Mouse (Mus musculus) left cerebral cortex, postnatal 36 days (tissue): Measurements from ENCODE around the gene Hist1h1a. TPM values are rescaled to one million over a fixed set of nuclear protein-coding genes. Genes with fewer than 3 reads are reported as not detected.
"Not testable (repeated sequence)": the region's sequence is repeated elsewhere in the genome, so short reads cannot be mapped to it uniquely, and the experiment has no call there.

Experiments used
- DNase-seq, 2 experiments: peaks; one replicate each; pipeline ENCODE4 v3.0.0; 2021 to 2022; ENCODE audit warnings: low spot score in 2 of 2, mixed read lengths in 1 of 2
- intact Hi-C: fragments of 180-260 bp; cut with DNase I; formaldehyde crosslinking; loops from one replicate; pipeline ENCODE4 v1.15.1; 2025
- total RNA-seq, 2 experiments: library from RNA; stranded (reverse); gene quantifications; 2 replicates each; pipeline ENCODE4 v1.2.3; 2021

Gene Hist1h1a
- total RNA-seq, 2 experiments from 2014 or later: 26.1 to 28.4 TPM

GRCm38 (mm10) chr13:23742007-23742406, 21.5 kb upstream of the Hist1h1a start:
- intact Hi-C loops: loop anchor here (5.0 kb wide), 1 partner anchor 160 kb away; the partner anchor contains the start of gene Hist1h4d
- DNase-seq: no peak

- no peak for DNase-seq
- intact Hi-C loops: loop anchor here (5.0 kb wide), 1 partner anchor 161 kb away; the partner anchor contains the start of gene Hist1h4d
Observed at GRCm38 (mm10) chr13:23743215-23743614, 20.3 kb upstream of the Hist1h1a start.

DNA sequence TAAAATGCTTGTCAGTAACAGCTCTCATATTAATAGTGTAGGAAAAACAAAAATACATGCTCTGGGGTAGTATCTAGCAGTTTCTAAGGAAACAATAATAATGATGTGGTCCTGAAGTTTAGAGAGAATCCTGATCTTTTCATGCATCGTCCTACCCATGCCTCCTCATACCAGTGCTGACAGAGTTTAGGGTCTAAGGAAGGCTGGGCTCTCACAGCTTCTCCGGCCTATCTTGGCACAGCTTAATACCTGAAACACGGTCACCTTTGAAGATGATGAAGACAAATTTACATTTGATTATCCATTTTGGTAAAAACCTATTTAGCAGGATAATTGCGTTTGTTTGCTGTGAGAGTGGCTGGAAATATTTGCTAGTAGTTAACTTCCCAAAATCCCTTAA, 19.5 kb upstream of the Hist1h1a start:
- DNase-seq: no peak
- intact Hi-C loops: loop anchor here (5.0 kb wide), 1 partner anchor 162 kb away; the partner anchor contains the start of gene Hist1h4d

DNA sequence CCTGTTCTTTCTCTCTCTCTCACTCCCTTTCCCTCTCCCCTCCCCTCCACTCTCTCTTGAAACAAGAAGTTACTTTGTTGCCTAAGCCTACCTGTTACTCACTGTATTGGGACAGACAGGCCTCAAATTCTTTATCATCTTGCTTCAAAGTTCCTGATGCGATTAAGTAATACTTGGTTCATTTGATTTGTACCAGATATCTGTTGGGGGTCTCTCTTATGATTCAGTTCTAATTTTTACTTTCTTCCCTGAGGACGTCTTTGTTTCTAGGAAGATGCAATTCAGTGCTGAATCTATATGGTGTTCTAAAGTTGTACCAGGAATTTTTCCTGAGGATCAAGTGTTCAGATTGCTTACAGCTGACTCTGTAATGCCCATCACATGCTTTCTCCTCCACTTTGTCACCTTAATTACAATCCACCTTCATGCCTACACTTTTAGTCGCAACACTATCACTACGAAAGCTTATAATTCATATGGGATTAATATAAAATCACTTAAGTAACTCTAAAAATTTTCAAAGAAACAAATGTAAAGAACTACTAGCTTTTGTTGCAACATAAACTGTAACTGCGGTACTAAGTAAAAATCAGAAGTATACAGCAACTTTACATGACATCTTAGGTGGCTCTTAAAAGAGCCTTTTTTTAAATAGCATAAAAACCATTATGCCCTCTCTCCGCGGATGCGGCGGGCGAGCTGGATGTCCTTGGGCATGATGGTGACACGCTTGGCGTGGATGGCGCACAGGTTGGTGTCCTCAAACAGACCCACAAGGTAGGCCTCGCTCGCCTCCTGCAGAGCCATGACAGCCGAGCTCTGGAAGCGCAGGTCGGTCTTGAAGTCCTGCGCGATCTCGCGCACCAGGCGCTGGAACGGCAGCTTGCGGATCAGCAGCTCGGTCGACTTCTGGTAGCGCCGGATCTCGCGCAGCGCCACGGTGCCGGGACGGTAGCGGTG, 18.8 kb upstream of the Hist1h1a start:
- intact Hi-C loops: loop anchor here (5.0 kb wide), 2 partner anchors 162 to 1702 kb away; partner anchors contain the start of genes Hist1h2ag, Hist1h2bj, Hist1h4d and Hist1h4i
- DNase-seq: no peak

DNA sequence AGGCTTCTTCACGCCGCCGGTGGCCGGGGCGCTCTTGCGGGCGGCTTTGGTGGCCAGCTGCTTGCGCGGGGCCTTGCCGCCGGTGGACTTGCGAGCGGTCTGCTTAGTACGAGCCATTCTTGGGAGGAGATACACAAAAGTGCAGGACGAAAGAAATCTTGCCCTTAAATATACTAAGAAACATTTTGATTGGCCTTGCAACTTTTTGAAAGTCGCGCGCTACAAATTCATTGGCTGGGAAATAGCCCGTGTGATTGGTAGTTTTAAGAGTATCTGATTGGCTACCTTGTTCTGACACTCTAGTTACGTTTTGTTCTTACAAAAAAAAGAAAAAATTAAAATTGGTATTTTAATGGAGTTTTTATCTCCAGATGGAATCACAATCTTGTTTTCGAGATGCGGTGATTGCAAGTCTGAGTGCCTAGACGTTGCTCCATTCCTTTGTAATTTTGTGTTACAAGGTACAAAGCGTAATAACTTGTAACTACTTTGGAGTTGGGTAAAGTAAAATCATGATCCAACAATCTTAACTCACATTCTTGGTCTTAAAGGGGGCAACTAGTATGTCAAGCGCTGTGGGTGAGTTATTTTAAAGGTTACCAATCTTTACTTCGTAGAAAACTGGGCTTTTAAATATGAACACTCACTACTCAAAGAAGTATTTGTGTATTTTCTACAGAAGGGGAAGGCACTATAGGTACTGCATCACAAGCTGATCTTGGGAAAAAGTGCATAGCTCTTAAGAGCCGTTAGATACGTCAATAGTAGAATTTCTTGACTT, 17.9 kb upstream of the Hist1h1a start, which contains the start of gene Hist1h3c:
Gene Hist1h3c, minus strand, starts transcription at position 222 of the 781 bp plus-strand sequence.
- intact Hi-C loops: loop anchor here (5.0 kb wide), 1 partner anchor 1703 kb away; the partner anchor contains the start of genes Hist1h2ag, Hist1h2bj and Hist1h4i
- DNase-seq: peak; percentile 70 to 84

DNA sequence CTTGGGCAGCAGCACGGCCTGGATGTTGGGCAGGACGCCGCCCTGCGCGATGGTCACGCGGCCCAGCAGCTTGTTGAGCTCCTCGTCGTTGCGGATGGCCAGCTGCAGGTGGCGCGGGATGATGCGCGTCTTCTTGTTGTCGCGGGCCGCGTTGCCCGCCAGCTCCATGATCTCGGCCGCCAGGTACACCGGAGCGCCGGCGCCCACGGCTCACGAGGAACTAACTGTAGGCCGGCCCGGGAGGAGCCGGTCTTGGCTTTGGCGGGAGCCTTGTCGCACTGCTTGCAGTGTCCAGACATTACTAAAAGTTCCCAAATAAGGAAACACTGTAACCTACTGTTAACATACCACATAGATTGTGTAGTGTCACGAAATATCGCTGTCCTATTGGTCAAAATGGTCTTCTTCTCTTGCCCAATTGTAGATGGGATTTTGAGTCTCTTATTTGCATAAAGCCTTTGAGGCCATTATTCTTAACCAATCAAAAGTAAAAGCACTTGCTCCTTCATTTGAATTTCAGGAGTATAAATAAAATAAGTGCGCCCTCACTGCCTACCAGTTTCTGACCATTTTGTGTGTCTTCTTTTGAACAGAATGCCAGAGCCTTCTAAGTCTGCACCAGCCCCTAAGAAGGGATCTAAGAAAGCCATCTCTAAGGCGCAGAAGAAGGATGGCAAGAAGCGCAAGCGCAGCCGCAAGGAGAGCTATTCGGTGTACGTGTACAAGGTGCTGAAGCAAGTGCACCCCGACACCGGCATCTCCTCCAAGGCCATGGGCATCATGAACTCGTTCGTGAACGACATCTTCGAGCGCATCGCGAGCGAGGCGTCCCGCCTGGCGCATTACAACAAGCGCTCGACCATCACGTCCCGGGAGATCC, 17.0 kb upstream of the Hist1h1a start, which contains the start of gene Hist1h2bb:
Gene Hist1h2bb, plus strand, starts transcription at position 534 of the 880 bp plus-strand sequence.
- intact Hi-C loops: loop anchor here (5.0 kb wide), 1 partner anchor 1704 kb away; the partner anchor contains the start of genes Hist1h2ag, Hist1h2bj and Hist1h4i
- peak; percentile 82 to 83 for DNase-seq

DNA sequence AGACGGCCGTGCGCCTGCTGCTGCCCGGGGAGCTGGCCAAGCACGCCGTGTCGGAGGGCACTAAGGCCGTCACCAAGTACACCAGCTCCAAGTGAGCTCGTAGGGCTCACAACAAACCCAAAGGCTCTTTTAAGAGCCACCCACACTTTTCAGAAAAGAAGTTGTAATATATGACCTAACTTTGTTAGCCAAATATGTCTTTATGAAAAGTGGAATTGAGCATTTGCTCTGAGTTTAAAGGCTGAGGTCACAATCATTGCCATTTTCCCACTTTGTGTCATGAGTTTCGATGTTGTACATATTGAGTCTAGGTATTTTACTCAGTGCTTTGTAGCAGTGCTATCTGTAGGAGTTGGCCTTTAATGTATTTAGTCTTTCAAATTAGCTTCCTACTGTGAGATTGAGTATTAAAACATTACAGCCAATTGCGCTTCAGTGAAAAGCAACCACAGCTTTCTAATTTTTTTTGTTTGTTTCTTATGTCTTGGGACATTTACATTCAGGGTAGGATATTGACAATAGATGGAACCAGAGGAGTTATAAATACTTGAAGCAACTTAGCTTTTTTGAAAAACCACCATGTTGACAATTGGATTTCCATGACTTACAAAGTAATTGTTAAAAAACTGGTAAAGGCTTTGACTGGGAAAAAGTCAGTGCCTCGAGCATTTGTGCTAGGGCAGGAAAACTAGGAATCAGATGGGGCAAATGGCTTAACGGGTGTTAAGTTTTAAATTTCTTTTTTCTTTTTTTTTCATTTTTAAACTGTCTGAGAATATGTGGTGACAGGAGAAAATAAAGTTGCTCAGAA, 16.2 kb upstream of the Hist1h1a start:
- intact Hi-C loops: loop anchor here (5.0 kb wide), 1 partner anchor 1705 kb away; the partner anchor contains the start of genes Hist1h2ag, Hist1h2bj and Hist1h4i
- no peak for DNase-seq

DNA sequence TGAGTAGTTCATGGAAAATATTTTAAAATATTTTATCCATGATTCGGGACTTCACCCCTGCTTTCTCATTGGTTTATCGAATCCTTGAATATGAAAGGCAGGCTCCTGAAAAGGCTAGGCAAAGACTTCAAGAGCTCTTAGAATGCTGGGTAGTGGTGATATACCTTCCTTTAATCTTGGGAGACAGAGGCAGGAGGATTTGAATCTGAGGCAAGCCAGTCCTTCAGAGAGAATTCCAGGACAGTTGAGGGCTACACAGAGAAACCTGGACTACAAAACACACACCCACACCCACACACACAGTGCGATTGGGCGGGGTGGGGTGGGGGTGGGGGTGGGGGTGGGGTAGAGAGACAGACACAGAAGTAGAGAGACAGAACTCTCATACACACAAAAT, 15.6 kb upstream of the Hist1h1a start:
- DNase-seq: no peak

DNA sequence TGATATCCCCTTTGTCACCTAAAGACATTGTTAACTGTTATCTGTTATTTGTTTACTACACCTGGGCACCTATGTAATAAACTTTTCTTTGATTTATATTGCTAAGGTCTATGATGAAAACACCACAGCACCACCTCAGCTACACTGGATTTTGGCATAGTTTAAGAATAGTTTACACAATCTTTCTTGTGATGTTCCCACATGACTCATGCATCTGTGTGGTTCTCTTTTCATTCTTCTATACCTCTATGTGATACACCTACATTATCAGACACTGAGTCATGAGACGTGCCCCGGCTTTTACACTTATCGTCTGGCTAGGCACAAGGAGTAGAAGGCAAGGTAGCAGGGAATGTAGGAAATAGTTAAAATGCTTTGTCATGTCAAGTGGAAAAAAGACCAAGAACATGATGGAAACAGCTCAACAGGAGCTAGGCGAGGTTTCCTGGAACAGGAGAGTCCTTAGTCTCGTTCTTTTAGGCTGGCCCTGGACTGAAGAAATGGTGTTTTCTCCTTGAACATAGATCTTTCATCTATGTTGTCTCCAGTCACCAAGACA, 13.8 kb upstream of the Hist1h1a start:
- no peak for DNase-seq
- intact Hi-C loops: loop anchor here (5.0 kb wide), 1 partner anchor 1707 kb away; the partner anchor contains the start of genes Hist1h2ag, Hist1h2bj and Hist1h4i

More for the DNA sequence above, 15.6 kb upstream of the Hist1h1a start:
- intact Hi-C loops: loop anchor here (5.0 kb wide), 1 partner anchor 1706 kb away; the partner anchor contains the start of genes Hist1h2ag, Hist1h2bj and Hist1h4i

DNA sequence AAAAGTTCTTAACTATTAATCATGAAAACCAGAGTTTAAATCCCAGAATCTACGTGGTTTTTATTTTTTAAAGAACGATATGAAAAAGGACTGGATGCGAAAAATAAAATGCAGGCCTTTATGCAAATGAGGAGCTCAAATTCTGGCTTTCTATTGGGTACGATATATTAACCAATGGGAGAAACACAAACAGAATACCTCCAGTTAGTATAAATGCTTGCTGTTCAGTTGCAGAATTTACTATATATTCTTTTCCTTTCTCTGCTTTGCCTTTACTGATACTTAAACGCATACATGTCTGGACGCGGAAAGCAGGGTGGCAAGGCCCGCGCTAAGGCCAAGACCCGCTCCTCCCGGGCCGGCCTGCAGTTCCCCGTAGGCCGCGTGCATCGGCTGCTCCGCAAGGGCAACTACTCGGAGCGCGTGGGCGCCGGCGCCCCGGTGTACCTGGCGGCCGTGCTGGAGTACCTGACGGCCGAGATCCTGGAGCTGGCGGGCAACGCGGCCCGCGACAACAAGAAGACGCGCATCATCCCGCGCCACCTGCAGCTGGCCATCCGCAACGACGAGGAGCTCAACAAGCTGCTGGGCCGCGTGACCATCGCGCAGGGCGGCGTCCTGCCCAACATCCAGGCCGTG, 12.5 kb upstream of the Hist1h1a start, which contains the start of gene Hist1h2ab:
Gene Hist1h2ab, plus strand, starts transcription at position 288 of the 639 bp plus-strand sequence.
- intact Hi-C loops: not testable (repeated sequence)
- peak; percentile 59 to 68 for DNase-seq

- DNase-seq: no peak
- intact Hi-C loops: no loop called here
Observed at GRCm38 (mm10) chr13:23751478-23751956, 11.9 kb upstream of the Hist1h1a start.

DNA sequence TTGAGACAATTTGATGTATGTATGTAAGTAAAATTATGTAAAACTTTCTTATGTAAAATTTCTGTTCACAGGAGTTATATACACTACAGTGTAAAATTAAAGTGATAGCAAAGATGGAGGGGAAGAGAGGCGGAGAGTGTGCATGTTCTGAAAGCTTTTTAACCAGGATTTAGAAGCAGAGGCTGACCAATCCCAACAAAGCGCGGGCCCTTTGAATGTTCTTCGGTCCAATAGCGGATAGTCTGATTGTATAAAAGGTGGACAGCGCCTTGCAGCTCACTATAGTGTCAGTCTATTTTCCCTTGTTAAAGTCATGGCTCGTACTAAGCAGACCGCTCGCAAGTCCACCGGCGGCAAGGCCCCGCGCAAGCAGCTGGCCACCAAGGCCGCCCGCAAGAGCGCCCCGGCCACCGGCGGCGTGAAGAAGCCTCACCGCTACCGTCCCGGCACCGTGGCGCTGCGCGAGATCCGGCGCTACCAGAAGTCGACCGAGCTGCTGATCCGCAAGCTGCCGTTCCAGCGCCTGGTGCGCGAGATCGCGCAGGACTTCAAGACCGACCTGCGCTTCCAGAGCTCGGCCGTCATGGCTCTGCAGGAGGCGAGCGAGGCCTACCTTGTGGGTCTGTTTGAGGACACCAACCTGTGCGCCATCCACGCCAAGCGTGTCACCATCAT, 11.3 kb upstream of the Hist1h1a start, which contains the start of gene Hist1h3b:
Gene Hist1h3b, plus strand, starts transcription at position 201 of the 675 bp plus-strand sequence.
- intact Hi-C loops: not testable (repeated sequence)
- DNase-seq: peak; percentile 88 to 92

GRCm38 (mm10) chr13:23752742-23753172, 10.7 kb upstream of the Hist1h1a start:
- intact Hi-C loops: no loop called here
- DNase-seq: no peak

DNA sequence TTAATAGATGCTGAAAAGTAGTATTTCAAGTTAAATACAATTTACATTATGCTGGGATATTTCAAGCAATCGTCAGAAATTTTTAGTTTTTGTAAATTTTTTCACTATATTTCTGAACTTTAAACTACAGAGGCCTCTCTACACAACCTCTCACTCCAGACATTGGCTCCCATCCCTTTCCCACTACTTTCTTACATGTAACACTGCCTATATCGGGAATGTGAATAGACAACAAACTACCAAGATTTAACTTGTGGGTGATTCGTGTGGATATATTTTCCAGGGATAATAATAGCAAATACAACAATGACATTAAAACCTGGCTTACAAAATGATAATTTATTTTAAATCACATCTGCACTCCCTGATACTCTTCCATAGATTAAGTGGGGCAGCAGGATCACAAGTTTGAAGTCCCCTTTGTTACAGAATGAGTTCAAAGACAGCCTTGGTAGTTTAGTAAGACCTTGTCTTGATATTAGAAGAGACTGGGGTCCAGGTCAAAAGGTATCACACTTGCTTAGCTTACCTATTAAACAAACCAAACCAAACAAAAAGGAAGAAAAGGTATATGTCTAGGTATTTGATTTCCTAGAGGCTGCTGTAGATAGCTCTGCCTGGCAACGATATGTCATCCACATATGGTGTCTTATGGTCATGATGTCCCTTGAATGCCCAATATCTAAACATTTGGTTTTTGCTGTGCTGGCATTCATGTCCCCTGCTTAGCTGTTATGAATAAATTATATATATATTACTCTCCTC, 10.0 kb upstream of the Hist1h1a start:
- no peak for DNase-seq
- intact Hi-C loops: no loop called here

DNA sequence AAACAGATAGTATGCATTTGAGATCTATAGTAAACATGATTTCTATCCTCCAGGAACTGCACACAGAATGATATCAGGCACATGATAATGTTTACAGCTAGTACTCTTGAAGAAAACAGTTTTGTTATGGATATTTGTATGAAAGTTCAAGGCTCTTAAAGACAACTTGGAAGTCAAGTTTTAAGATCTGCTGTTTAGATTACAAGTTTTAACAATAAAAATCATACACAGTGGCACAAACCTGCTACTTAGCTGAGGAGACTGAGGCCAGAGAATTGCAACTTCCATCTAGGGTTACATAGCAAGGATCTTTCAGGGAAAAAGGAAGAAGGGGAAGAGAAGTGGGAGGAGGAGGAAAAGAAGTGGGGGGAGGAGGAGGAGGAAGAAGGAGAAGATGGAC, 8.5 kb upstream of the Hist1h1a start:
- DNase-seq: no peak
- intact Hi-C loops: loop anchor here (5.0 kb wide), 1 partner anchor 1718 kb away; the partner anchor contains the start of genes Hist1h2ah and Hist1h2bk
